Mouse (Mus musculus): ENCODE measurements around the gene Robo1.

GRCm38 (mm10) chr16:72839031-72839430 lies 530.9 kb downstream of the Robo1 start:
- TF ChIP-seq CTCF (IDR thresholded peaks at IDR 0.05; ENCODE audit: low read depth, low read length): no peak
- TF ChIP-seq POLR2A (IDR thresholded peaks at IDR 0.05; ENCODE audit: borderline replicate concordance, low read depth, low read length): no peak
